Mouse (Mus musculus) MEL (cell line): ENCODE data around the gene Bbs12. TPM values are rescaled to one million over a fixed set of nuclear protein-coding genes. Genes with fewer than 3 reads are reported as not detected.

ENCODE experiments used
- DNase-seq: peaks from one replicate; pipeline ENCODE4 v3.0.0; 2011; ENCODE audit warnings: low read depth, low spot score
- H3K27ac ChIP-seq: 2 replicates; pipeline ENCODE4 v1.5.1; 2012; ENCODE audit warnings: low read depth, mild to moderate bottlenecking, control low read depth, low read length, moderate library complexity; ENCODE audit not compliant: control insufficient read depth
- H3K27me3 ChIP-seq, 2 experiments: fragments of 150-350 bp in 1 of 2; sonication (generic) in 1 of 2; 2 replicates each; pipeline ENCODE4 v1.6.1; 2012; ENCODE audit warnings: low read length in 2 of 2, mild to moderate bottlenecking in 2 of 2, improper control_type of control experiment in 1 of 2, moderate library complexity in 1 of 2; ENCODE audit not compliant: insufficient read depth in 2 of 2, control insufficient read depth in 1 of 2
- H3K36me3 ChIP-seq, 2 experiments: 2 replicates each; pipeline ENCODE4 v1.6.1; 2012 to 2014; ENCODE audit warnings: low read length in 2 of 2, improper control_type of control experiment in 1 of 2, inconsistent platforms in 1 of 2, mild to moderate bottlenecking in 1 of 2; ENCODE audit not compliant: insufficient read depth in 2 of 2, control insufficient read depth in 1 of 2
- H3K4me1 ChIP-seq, 2 experiments: fragments of 150-350 bp in 1 of 2; sonication (generic) in 1 of 2; 2 replicates each; pipeline ENCODE4 v1.6.1; 2012; ENCODE audit warnings: low read length in 2 of 2, improper control_type of control experiment in 1 of 2, mild to moderate bottlenecking in 1 of 2; ENCODE audit not compliant: insufficient read depth in 2 of 2, control insufficient read depth in 1 of 2
- H3K4me3 ChIP-seq, 2 experiments: fragments of 150-350 bp in 1 of 2; sonication (generic) in 1 of 2; 2 replicates each; pipeline ENCODE4 v1.5.1; 2012; ENCODE audit warnings: low read depth in 2 of 2, low read length in 2 of 2, mild to moderate bottlenecking in 2 of 2, moderate library complexity in 2 of 2, control low read depth in 1 of 2, improper control_type of control experiment in 1 of 2; ENCODE audit not compliant: control insufficient read depth in 1 of 2, insufficient read depth in 1 of 2
- H3K79me2 ChIP-seq: 2 replicates; pipeline ENCODE4 v1.6.1; 2012; ENCODE audit warnings: mild to moderate bottlenecking, low read length, moderate library complexity; ENCODE audit not compliant: control insufficient read depth, poor library complexity, insufficient read depth
- H3K9ac ChIP-seq: 2 replicates; pipeline ENCODE4 v1.6.1; 2012; ENCODE audit warnings: low read depth, mild to moderate bottlenecking, control low read depth, low read length, moderate library complexity; ENCODE audit not compliant: control insufficient read depth, poor library complexity, severe bottlenecking
- H3K9me3 ChIP-seq: fragments of 150-350 bp; sonication (generic); replicated peaks from 2 replicates; pipeline ENCODE4 v1.6.1; 2012; ENCODE audit warnings: mild to moderate bottlenecking, low read length, improper control_type of control experiment, moderate library complexity; ENCODE audit not compliant: insufficient read depth
- CTCF ChIP-seq, 3 experiments: IDR thresholded peaks in 2 of 3; conservative IDR thresholded peaks in 1 of 3; 2 replicates each; pipeline ENCODE4 v1.5.1; 2011 to 2012; ENCODE audit warnings: low read length in 3 of 3, low read depth in 2 of 3, mild to moderate bottlenecking in 2 of 3, improper control_type of control experiment in 1 of 3, inconsistent platforms in 1 of 3, mixed read lengths in 1 of 3, moderate library complexity in 1 of 3; ENCODE audit not compliant: control insufficient read depth in 1 of 3, insufficient read depth in 1 of 3, poor library complexity in 1 of 3, severe bottlenecking in 1 of 3
- E2F4 ChIP-seq: IDR thresholded peaks from 2 replicates; pipeline ENCODE4 v1.6.1; 2011; ENCODE audit warnings: low read depth, low read length, improper control_type of control experiment, borderline replicate concordance
- ELF1 ChIP-seq: IDR thresholded peaks from 2 replicates; pipeline ENCODE4 v1.6.1; 2014; ENCODE audit warnings: low read depth, mild to moderate bottlenecking, inconsistent platforms, low read length, improper control_type of control experiment, moderate library complexity
- GABPA ChIP-seq: IDR thresholded peaks from 2 replicates; pipeline ENCODE4 v1.6.1; 2012; ENCODE audit warnings: low read depth, mild to moderate bottlenecking, inconsistent platforms, low read length, improper control_type of control experiment, moderate library complexity
- GATA1 ChIP-seq: IDR thresholded peaks from 2 replicates; pipeline ENCODE4 v1.6.1; 2011; ENCODE audit warnings: low read depth, low read length, improper control_type of control experiment
- HCFC1 ChIP-seq: IDR thresholded peaks from 2 replicates; pipeline ENCODE4 v1.6.1; 2012; ENCODE audit warnings: low read depth, mild to moderate bottlenecking, inconsistent platforms, low read length, improper control_type of control experiment, moderate library complexity
- JUND ChIP-seq: IDR thresholded peaks from 2 replicates; pipeline ENCODE4 v1.6.1; 2011; ENCODE audit warnings: low read depth, mild to moderate bottlenecking, improper control_type of control experiment, low read length
- KAT2A ChIP-seq: conservative IDR thresholded peaks from 2 replicates; pipeline ENCODE4 v1.6.1; 2012; ENCODE audit warnings: low read depth, low read length, improper control_type of control experiment, inconsistent platforms
- MEF2A ChIP-seq: IDR thresholded peaks from 2 replicates; pipeline ENCODE4 v1.6.1; 2014; ENCODE audit warnings: low read depth, mild to moderate bottlenecking, inconsistent platforms, low read length, improper control_type of control experiment; ENCODE audit not compliant: poor library complexity, insufficient replicate concordance, severe bottlenecking; ENCODE audit errors: extremely low read depth
- MYB ChIP-seq: IDR thresholded peaks from 2 replicates; pipeline ENCODE4 v1.6.1; 2011; ENCODE audit warnings: mild to moderate bottlenecking, low read depth, low read length, improper control_type of control experiment
- NELFE ChIP-seq: IDR thresholded peaks from 2 replicates; pipeline ENCODE4 v1.6.1; 2011; ENCODE audit warnings: low read depth, low read length, improper control_type of control experiment
- NRF1 ChIP-seq: IDR thresholded peaks from 2 replicates; pipeline ENCODE4 v1.6.1; 2014; ENCODE audit warnings: low read depth, mild to moderate bottlenecking, inconsistent platforms, low read length, improper control_type of control experiment, moderate library complexity; ENCODE audit not compliant: poor library complexity, insufficient read depth, severe bottlenecking
- POLR2A ChIP-seq, 2 experiments: IDR thresholded peaks; 2 replicates each; pipeline ENCODE4 v1.6.1; 2011 to 2012; ENCODE audit warnings: low read length in 2 of 2, mild to moderate bottlenecking in 2 of 2, control low read depth in 1 of 2, improper control_type of control experiment in 1 of 2, low read depth in 1 of 2, moderate library complexity in 1 of 2; ENCODE audit not compliant: control insufficient read depth in 1 of 2, insufficient read depth in 1 of 2, poor library complexity in 1 of 2
- RCOR1 ChIP-seq: IDR thresholded peaks from 2 replicates; pipeline ENCODE4 v1.6.1; 2012; ENCODE audit warnings: low read depth, mild to moderate bottlenecking, inconsistent platforms, low read length, improper control_type of control experiment
- SIN3A ChIP-seq: IDR thresholded peaks from 2 replicates; pipeline ENCODE4 v1.6.1; 2012; ENCODE audit warnings: low read length, improper control_type of control experiment, inconsistent platforms
- SMC3 ChIP-seq: IDR thresholded peaks from 2 replicates; pipeline ENCODE4 v1.6.1; 2011; ENCODE audit warnings: low read depth, low read length, improper control_type of control experiment
- UBTF ChIP-seq: IDR thresholded peaks from 2 replicates; pipeline ENCODE4 v1.6.1; 2012; ENCODE audit warnings: low read depth, mild to moderate bottlenecking, inconsistent platforms, low read length, improper control_type of control experiment, moderate library complexity, borderline replicate concordance; ENCODE audit not compliant: insufficient read depth
- ZC3H11A ChIP-seq: IDR thresholded peaks from 2 replicates; pipeline ENCODE4 v1.6.1; 2012; ENCODE audit warnings: low read depth, mild to moderate bottlenecking, inconsistent platforms, low read length, improper control_type of control experiment
- ZMIZ1 ChIP-seq: IDR thresholded peaks from 2 replicates; pipeline ENCODE4 v1.6.1; 2012; ENCODE audit warnings: low read depth, mild to moderate bottlenecking, inconsistent platforms, low read length, improper control_type of control experiment, moderate library complexity
- polyA plus RNA-seq, 2 experiments: library from polyadenylated mRNA; stranded (reverse) in 1 of 2; unstranded in 1 of 2; fragments of >175 nt in 1 of 2; fragments of >200 nt in 1 of 2; gene quantifications; 2 replicates each; pipeline versions ENCODE4 v1.2.1 to v1.2.4; 2012; ENCODE audit warnings: low replicate concordance in 2 of 2, low read depth in 1 of 2; ENCODE audit not compliant: insufficient read length in 2 of 2, insufficient read depth in 1 of 2, missing spikeins in 1 of 2
- total RNA-seq: library from RNA; depleted of rRNA; stranded (reverse); fragments of 300-350 nt; gene quantifications from 2 replicates; pipeline ENCODE4 v1.2.3, GENCODE M21; 2012

Gene Bbs12
- total and polyA plus RNA-seq, 3 experiments, result 5.7 to 7.1 TPM; not detected in 1

DNA sequence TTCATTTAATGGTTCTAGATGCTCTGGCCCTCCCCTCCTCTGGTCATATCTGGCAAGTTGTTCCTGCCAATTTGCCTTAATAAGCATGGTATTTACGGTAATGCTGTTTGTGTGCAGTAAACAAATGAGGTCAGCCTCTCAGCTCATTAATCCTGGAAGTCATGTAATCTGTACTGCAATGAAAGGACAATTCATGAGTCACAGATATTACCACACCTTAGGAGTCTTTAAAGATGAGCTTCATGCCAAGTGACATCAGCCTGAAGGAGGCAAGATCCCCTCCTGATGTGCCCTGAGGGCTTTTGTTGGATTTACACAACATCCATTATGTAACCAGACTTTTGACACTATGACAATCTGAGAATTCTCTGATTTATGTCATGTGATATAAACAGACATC lies 42.4 kb downstream of the Bbs12 start:
- H3K27ac ChIP-seq, result no peak overlapping the region
- peaks cover 3 to 8% of the 10 kb centered on the region in 2 experiments; a peak in 3 of 4 replicates for H3K4me1 ChIP-seq
- no peak for DNase-seq
- H3K9ac ChIP-seq, result no peak overlapping the region
- peaks cover 0 to 2% of the 10 kb centered on the region in 2 experiments; a peak in 1 of 4 replicates for H3K36me3 ChIP-seq
- no peaks in the 10 kb centered on the region for H3K79me2 ChIP-seq
- H3K4me3 ChIP-seq, result no peak overlapping the region
- H3K9me3 ChIP-seq, result no peaks in the 10 kb centered on the region
- H3K27me3 ChIP-seq, result peaks cover 5% of the 10 kb centered on the region in 2 experiments
- TF ChIP-seq NELFE, result no peak
- TF ChIP-seq ZMIZ1, result no peak
- no peak for TF ChIP-seq HCFC1
- no peak for TF ChIP-seq POLR2A (IDR thresholded peaks at IDR 0.05; ENCODE audit: control insufficient read depth in 1 of 2, insufficient read depth in 1 of 2, low read depth in 1 of 2, low read length in 2 of 2, poor library complexity in 1 of 2)

DNA sequence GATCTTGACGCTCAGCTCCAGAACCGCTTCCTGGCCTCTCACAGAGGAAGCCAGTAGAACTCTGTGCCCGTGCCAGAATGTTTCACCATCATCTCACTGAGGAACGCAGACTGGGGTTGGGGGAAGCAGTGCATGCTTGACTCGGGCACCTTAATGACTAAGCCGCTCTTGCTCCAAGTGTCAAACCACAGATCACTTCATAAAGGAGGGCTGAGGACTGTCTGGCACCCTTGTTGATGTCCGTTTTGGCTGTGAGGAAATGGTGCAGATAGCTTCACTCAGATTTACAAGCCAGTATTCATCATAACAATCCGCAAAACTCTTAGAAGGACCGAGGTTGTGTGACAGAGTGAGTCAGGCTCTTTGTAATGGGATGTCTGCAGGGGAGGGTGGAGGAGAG lies 48.4 kb downstream of the Bbs12 start:
- Histone ChIP-seq H3K79me2 (no peaks in the 10 kb centered on the region), H3K4me3 (no peak overlapping the region), H3K4me1 (0 out of 4 replicates have a peak, but pooled peaks cover 0 to 3% of the 10 kb centered on the region in 2 experiments), H3K27ac (no peak overlapping the region), H3K36me3 (no peaks in the 10 kb centered on the region), H3K9ac (no peak overlapping the region), H3K27me3 (peaks cover 2 to 5% of the 10 kb centered on the region in 2 experiments), H3K9me3 (no peaks in the 10 kb centered on the region)
- no peak for DNase-seq
- TF ChIP-seq SIN3A (no peak), ZC3H11A (no peak), GATA1 (no peak), MEF2A (no peak), E2F4 (no peak), SMC3 (no peak), CTCF (IDR thresholded peaks at IDR 0.05 in 2 of 3, conservative IDR thresholded peaks at IDR 0.05 in 1 of 3; ENCODE audit: control insufficient read depth in 1 of 3, insufficient read depth in 1 of 3, low read depth in 2 of 3, low read length in 3 of 3, poor library complexity in 1 of 3, severe bottlenecking in 1 of 3) (no peak), JUND (no peak), NELFE (no peak), ELF1 (no peak), GABPA (no peak), UBTF (no peak), RCOR1 (no peak), NRF1 (no peak), KAT2A (no peak), ZMIZ1 (no peak), MYB (no peak)
